Comparison of ENCODE assay signal across 31 mouse cellular contexts in the genomic region with DNA sequence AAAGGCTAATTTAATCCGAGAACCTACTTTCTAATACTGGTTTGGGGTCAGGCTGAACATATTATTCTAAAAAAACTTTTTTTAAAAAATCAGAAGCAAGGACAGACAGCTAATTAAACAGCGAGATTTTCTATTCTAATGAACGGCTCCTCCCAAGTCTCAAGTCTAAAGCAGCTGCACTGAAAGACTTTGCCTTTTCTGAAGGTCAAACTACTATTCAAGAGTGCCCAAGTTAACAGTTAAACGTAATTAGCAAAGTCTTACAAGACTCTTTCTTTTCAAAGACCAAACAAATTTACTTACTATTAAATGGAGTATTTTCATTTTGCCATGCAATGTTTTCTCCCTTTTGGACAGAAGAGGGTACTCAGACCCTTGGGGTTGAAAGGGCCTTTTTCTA.
"Had no signal": no experiment of that assay in that cellular context is flagged by ENCODE, and none has a peak within 500 bp of the region (broad histone marks: within the 10 kb centered on the region; RNA-seq: fewer than 3 reads in every experiment).

No protein-coding gene starts in this region.

- H3K4me1 ChIP-seq: limb, embryonic 10.5 days; limb, embryonic 12.5 days; limb, embryonic 15.5 days; midbrain, embryonic 12.5 days; midbrain, embryonic 13.5 days; midbrain, embryonic 15.5 days; neural tube, embryonic 12.5 days had no signal

- H3K4me3 ChIP-seq: limb, embryonic 10.5 days; limb, embryonic 12.5 days; limb, embryonic 13.5 days; limb, embryonic 15.5 days; liver, embryonic 12.5 days; liver, embryonic 13.5 days; liver, embryonic 15.5 days; lung, embryonic 15.5 days; midbrain, embryonic 10.5 days; midbrain, embryonic 12.5 days; midbrain, embryonic 13.5 days; midbrain, embryonic 15.5 days; myocyte; neural tube, embryonic 12.5 days had no signal

- H3K4me2 ChIP-seq: limb, embryonic 12.5 days; limb, embryonic 13.5 days; limb, embryonic 15.5 days; liver, embryonic 11.5 days; liver, embryonic 15.5 days; lung, embryonic 14.5 days; lung, embryonic 15.5 days; midbrain, embryonic 11.5 days; midbrain, embryonic 12.5 days; midbrain, embryonic 13.5 days; midbrain, embryonic 15.5 days; neural tube, embryonic 12.5 days had no signal

- H3K9me3 ChIP-seq: limb, embryonic 10.5 days; limb, embryonic 12.5 days; limb, embryonic 13.5 days; limb, embryonic 15.5 days; liver, embryonic 12.5 days; liver, embryonic 13.5 days; liver, embryonic 15.5 days; lung, embryonic 15.5 days; megakaryocyte, embryonic 14.5 days; midbrain, embryonic 10.5 days; midbrain, embryonic 12.5 days; midbrain, embryonic 13.5 days; midbrain, embryonic 15.5 days; neural tube, embryonic 12.5 days had no signal

- H3K27ac ChIP-seq: limb, embryonic 10.5 days; limb, embryonic 12.5 days; limb, embryonic 13.5 days; limb, embryonic 15.5 days; liver, embryonic 15.5 days; lung, embryonic 15.5 days; macrophage; midbrain, embryonic 10.5 days; midbrain, embryonic 12.5 days; midbrain, embryonic 13.5 days; midbrain, embryonic 15.5 days; neural tube, embryonic 12.5 days had no signal

- H3K9ac ChIP-seq: limb, embryonic 12.5 days; limb, embryonic 13.5 days; limb, embryonic 15.5 days; liver, embryonic 12.5 days; liver, embryonic 13.5 days; liver, embryonic 15.5 days; liver, postnatal 0 days; lung, embryonic 14.5 days; lung, embryonic 15.5 days; midbrain, embryonic 12.5 days; midbrain, embryonic 13.5 days; midbrain, embryonic 15.5 days; neural tube, embryonic 12.5 days had no signal

- DNase-seq: left cerebral cortex, postnatal 4 days; liver; liver, embryonic 13.5 days; liver, postnatal 0 days; lung, adult 18-20 months; lung, adult 2 months; lung, embryonic 14.5 days; lung, postnatal 10 days; lung, postnatal 14 days; lung, postnatal 36 days; lung, postnatal 4 days; midbrain, embryonic 14.5 days had no signal

- ATAC-seq: liver, postnatal 0 days; lung, postnatal 0 days; midbrain, embryonic 13.5 days; midbrain, embryonic 15.5 days; midbrain, embryonic 16.5 days had no signal

- H3K36me3 ChIP-seq: limb, embryonic 10.5 days; limb, embryonic 12.5 days; limb, embryonic 13.5 days; limb, embryonic 15.5 days; liver, embryonic 12.5 days; liver, embryonic 13.5 days; liver, embryonic 15.5 days; lung, embryonic 15.5 days; midbrain, embryonic 10.5 days; midbrain, embryonic 12.5 days; midbrain, embryonic 13.5 days; midbrain, embryonic 15.5 days; neural tube, embryonic 12.5 days had no signal

- H3K27me3 ChIP-seq: limb, embryonic 12.5 days; limb, embryonic 13.5 days; limb, embryonic 15.5 days; liver, embryonic 12.5 days; liver, embryonic 13.5 days; liver, embryonic 15.5 days; lung, embryonic 15.5 days; midbrain, embryonic 15.5 days; neural tube, embryonic 12.5 days had no signal
